Mouse (Mus musculus): ENCODE results near the gene Bicd1. TPM values are rescaled to one million over a fixed set of nuclear protein-coding genes. Genes with fewer than 3 reads are reported as not detected.

Gene Bicd1
- polyA plus RNA-seq, 1 experiment: 8.0 TPM

GRCm38 (mm10) chr6:149424748-149425147, 16.1 kb downstream of the Bicd1 start:
- H3K4me1 ChIP-seq (ENCODE audit: control insufficient read depth, insufficient read depth, low read length): no peaks in the 10 kb centered on the region
- H3K36me3 ChIP-seq (ENCODE audit: control insufficient read depth, insufficient read depth, low read length, poor library complexity, severe bottlenecking): no peaks in the 10 kb centered on the region
- no peak overlapping the region for H3K9ac ChIP-seq (ENCODE audit: low read depth, poor library complexity, severe bottlenecking)
- no peak overlapping the region for H3K27ac ChIP-seq (ENCODE audit: insufficient read depth, low read length)
- H3K9me3 ChIP-seq (replicated peaks; ENCODE audit: control insufficient read depth, insufficient read depth, low read length, poor library complexity, severe bottlenecking): no peaks in the 10 kb centered on the region
- TF ChIP-seq CTCF (IDR thresholded peaks at IDR 0.05; ENCODE audit: low read depth, low read length): no peak
- no peak for TF ChIP-seq EP300 (IDR thresholded peaks at IDR 0.05; ENCODE audit: insufficient read depth, low read depth, low read length)
- no peak for TF ChIP-seq POLR2A (IDR thresholded peaks at IDR 0.05; ENCODE audit: insufficient read depth, low read length)
- H3K27me3 ChIP-seq (ENCODE audit: control insufficient read depth, insufficient read depth, low read length, poor library complexity, severe bottlenecking): no peaks in the 10 kb centered on the region
- no peak overlapping the region for H3K4me3 ChIP-seq (ENCODE audit: low read depth, low read length)

DNA sequence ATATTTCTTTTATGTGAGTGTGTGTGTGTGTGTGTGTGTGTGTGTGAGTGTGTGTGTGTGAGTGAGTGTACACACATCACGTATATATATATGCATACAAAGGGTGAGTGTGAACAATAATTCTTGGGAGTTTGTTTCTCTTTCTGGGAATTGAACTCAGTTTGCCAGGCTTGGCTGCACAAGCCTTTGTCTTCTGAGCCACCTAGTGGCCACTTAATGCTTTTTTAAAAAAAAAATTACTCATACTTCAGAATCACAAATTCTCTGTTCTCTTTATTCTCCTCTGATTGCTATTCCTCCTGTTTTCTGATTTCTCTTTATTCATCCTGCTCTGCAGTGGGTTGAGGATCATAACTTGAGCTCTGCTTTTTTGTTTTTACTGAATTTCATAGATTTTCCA, 30.5 kb downstream of the Bicd1 start:
- Histone ChIP-seq H3K36me3 (ENCODE audit: control insufficient read depth, insufficient read depth, low read length, poor library complexity, severe bottlenecking) (no peaks in the 10 kb centered on the region), H3K9ac (ENCODE audit: low read depth, poor library complexity, severe bottlenecking) (no peak overlapping the region), H3K27ac (ENCODE audit: insufficient read depth, low read length) (no peak overlapping the region), H3K27me3 (ENCODE audit: control insufficient read depth, insufficient read depth, low read length, poor library complexity, severe bottlenecking) (no peaks in the 10 kb centered on the region), H3K4me3 (ENCODE audit: low read depth, low read length) (no peak overlapping the region), H3K4me1 (ENCODE audit: control insufficient read depth, insufficient read depth, low read length) (no peaks in the 10 kb centered on the region), H3K9me3 (replicated peaks; ENCODE audit: control insufficient read depth, insufficient read depth, low read length, poor library complexity, severe bottlenecking) (no peaks in the 10 kb centered on the region)
- TF ChIP-seq EP300 (IDR thresholded peaks at IDR 0.05; ENCODE audit: insufficient read depth, low read depth, low read length) (no peak), CTCF (IDR thresholded peaks at IDR 0.05; ENCODE audit: low read depth, low read length) (no peak), POLR2A (IDR thresholded peaks at IDR 0.05; ENCODE audit: insufficient read depth, low read length) (no peak)

DNA sequence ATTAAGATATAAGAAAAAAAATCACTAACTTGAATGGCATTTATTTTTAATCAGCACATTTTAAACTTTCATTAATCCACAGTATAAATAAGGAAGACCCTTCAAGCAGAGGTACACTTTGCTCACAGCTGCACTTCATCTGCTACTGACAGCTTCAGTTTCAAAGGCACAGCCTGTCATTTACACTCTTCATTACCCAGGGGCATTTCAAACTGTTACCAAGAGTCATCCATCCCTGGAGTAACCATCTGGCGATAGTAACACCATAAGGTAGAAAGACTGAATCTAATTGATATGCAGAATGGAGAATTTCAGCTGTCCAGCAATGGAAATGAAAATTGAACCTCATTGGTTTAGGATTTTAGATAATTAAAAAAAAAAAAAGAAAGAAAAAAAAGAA, 34.2 kb downstream of the Bicd1 start:
- Histone ChIP-seq H3K27me3 (ENCODE audit: control insufficient read depth, insufficient read depth, low read length, poor library complexity, severe bottlenecking) (no peaks in the 10 kb centered on the region), H3K4me1 (ENCODE audit: control insufficient read depth, insufficient read depth, low read length) (no peaks in the 10 kb centered on the region), H3K27ac (ENCODE audit: insufficient read depth, low read length) (no peak overlapping the region), H3K36me3 (ENCODE audit: control insufficient read depth, insufficient read depth, low read length, poor library complexity, severe bottlenecking) (no peaks in the 10 kb centered on the region), H3K9me3 (replicated peaks; ENCODE audit: control insufficient read depth, insufficient read depth, low read length, poor library complexity, severe bottlenecking) (no peaks in the 10 kb centered on the region), H3K9ac (ENCODE audit: low read depth, poor library complexity, severe bottlenecking) (no peak overlapping the region), H3K4me3 (ENCODE audit: low read depth, low read length) (no peak overlapping the region)
- TF ChIP-seq POLR2A (IDR thresholded peaks at IDR 0.05; ENCODE audit: insufficient read depth, low read length) (no peak), CTCF (IDR thresholded peaks at IDR 0.05; ENCODE audit: low read depth, low read length) (no peak), EP300 (IDR thresholded peaks at IDR 0.05; ENCODE audit: insufficient read depth, low read depth, low read length) (no peak)

- Histone ChIP-seq H3K9me3 (replicated peaks; ENCODE audit: control insufficient read depth, insufficient read depth, low read length, poor library complexity, severe bottlenecking) (peaks cover 5% of the 10 kb centered on the region), H3K4me3 (ENCODE audit: low read depth, low read length) (no peak overlapping the region), H3K36me3 (ENCODE audit: control insufficient read depth, insufficient read depth, low read length, poor library complexity, severe bottlenecking) (no peaks in the 10 kb centered on the region), H3K9ac (ENCODE audit: low read depth, poor library complexity, severe bottlenecking) (no peak overlapping the region), H3K27ac (ENCODE audit: insufficient read depth, low read length) (no peak overlapping the region), H3K27me3 (ENCODE audit: control insufficient read depth, insufficient read depth, low read length, poor library complexity, severe bottlenecking) (no peaks in the 10 kb centered on the region), H3K4me1 (ENCODE audit: control insufficient read depth, insufficient read depth, low read length) (no peaks in the 10 kb centered on the region)
- TF ChIP-seq CTCF (IDR thresholded peaks at IDR 0.05; ENCODE audit: low read depth, low read length): no peak
- TF ChIP-seq POLR2A (IDR thresholded peaks at IDR 0.05; ENCODE audit: insufficient read depth, low read length): no peak
- no peak for TF ChIP-seq EP300 (IDR thresholded peaks at IDR 0.05; ENCODE audit: insufficient read depth, low read depth, low read length)
These were observed 37.2 kb downstream of the Bicd1 start for GRCm38 (mm10) chr6:149445854-149446253.

- H3K27ac ChIP-seq (ENCODE audit: insufficient read depth, low read length): no peak overlapping the region
- H3K4me3 ChIP-seq (ENCODE audit: low read depth, low read length): no peak overlapping the region
- H3K27me3 ChIP-seq (ENCODE audit: control insufficient read depth, insufficient read depth, low read length, poor library complexity, severe bottlenecking): no peaks in the 10 kb centered on the region
- TF ChIP-seq EP300 (IDR thresholded peaks at IDR 0.05; ENCODE audit: insufficient read depth, low read depth, low read length): no peak
- no peak for TF ChIP-seq POLR2A (IDR thresholded peaks at IDR 0.05; ENCODE audit: insufficient read depth, low read length)
- TF ChIP-seq CTCF (IDR thresholded peaks at IDR 0.05; ENCODE audit: low read depth, low read length): no peak
- H3K9ac ChIP-seq (ENCODE audit: low read depth, poor library complexity, severe bottlenecking): no peak overlapping the region
- H3K36me3 ChIP-seq (ENCODE audit: control insufficient read depth, insufficient read depth, low read length, poor library complexity, severe bottlenecking): no peaks in the 10 kb centered on the region; the same call in 1 of the 2 replicates
- H3K9me3 ChIP-seq (replicated peaks; ENCODE audit: control insufficient read depth, insufficient read depth, low read length, poor library complexity, severe bottlenecking): peaks cover 6% of the 10 kb centered on the region
- H3K4me1 ChIP-seq (ENCODE audit: control insufficient read depth, insufficient read depth, low read length): peaks cover 5% of the 10 kb centered on the region
These were observed 48.6 kb downstream of the Bicd1 start for GRCm38 (mm10) chr6:149457324-149457723.

DNA sequence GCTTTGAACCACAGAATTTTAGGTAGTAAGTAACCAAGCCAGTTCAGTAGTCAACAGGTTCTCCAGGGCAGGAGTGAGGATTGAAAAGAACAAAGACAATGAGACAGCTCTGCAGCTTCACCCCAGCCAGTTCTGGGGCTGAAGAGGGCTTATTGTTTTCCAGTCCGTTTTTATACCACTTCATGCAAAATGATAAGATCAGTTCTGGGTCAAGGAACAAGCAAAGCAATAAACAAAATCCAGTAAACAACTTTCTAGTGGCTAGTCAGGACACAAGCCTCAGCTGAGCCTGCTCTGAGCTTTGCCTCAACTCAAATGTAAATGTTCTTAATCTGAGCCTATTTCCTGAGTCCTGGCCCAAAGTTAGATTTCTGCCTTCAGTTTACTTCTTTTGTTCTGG, 52.3 kb downstream of the Bicd1 start:
- H3K4me3 ChIP-seq (ENCODE audit: low read depth, low read length): no peak overlapping the region
- H3K9me3 ChIP-seq (replicated peaks; ENCODE audit: control insufficient read depth, insufficient read depth, low read length, poor library complexity, severe bottlenecking): peaks cover 6% of the 10 kb centered on the region
- no peaks in the 10 kb centered on the region; the same call in 1 of the 2 replicates for H3K36me3 ChIP-seq (ENCODE audit: control insufficient read depth, insufficient read depth, low read length, poor library complexity, severe bottlenecking)
- peak overlapping the region; percentile 84 for H3K27ac ChIP-seq (ENCODE audit: insufficient read depth, low read length)
- peaks cover 4% of the 10 kb centered on the region for H3K4me1 ChIP-seq (ENCODE audit: control insufficient read depth, insufficient read depth, low read length)
- no peak overlapping the region for H3K9ac ChIP-seq (ENCODE audit: low read depth, poor library complexity, severe bottlenecking)
- TF ChIP-seq EP300 (IDR thresholded peaks at IDR 0.05; ENCODE audit: insufficient read depth, low read depth, low read length) (no peak), CTCF (IDR thresholded peaks at IDR 0.05; ENCODE audit: low read depth, low read length) (no peak), POLR2A (IDR thresholded peaks at IDR 0.05; ENCODE audit: insufficient read depth, low read length) (no peak)
- no peaks in the 10 kb centered on the region for H3K27me3 ChIP-seq (ENCODE audit: control insufficient read depth, insufficient read depth, low read length, poor library complexity, severe bottlenecking)
